Mouse (Mus musculus) megakaryocyte, embryonic 14.5 days (primary cell): ENCODE measurements around the gene Lamc1.

Experiments used
- FLI1 ChIP-seq: IDR thresholded peaks from 2 replicates; pipeline ENCODE4 v1.6.1; 2012; ENCODE audit warnings: low read length, inconsistent platforms, mixed read lengths
- GATA1 ChIP-seq: IDR thresholded peaks from 3 replicates; pipeline ENCODE4 v1.6.1; 2012; ENCODE audit warnings: mixed read lengths, low read length, inconsistent platforms, borderline replicate concordance

- TF ChIP-seq GATA1 (no peak), FLI1 (no peak)
These were observed 116.1 kb downstream of the Lamc1 start for GRCm38 (mm10) chr1:153216516-153216915.
